Mouse (Mus musculus) cerebellum, adult 9-11 months (tissue): ENCODE measurements at regions not wholly inside any gene's neighbourhood (a gene's known extent, or its start where the extent isn't known, plus 50 kb on each side); places are given as distances from the start of the nearest gene placed in this dataset.

Source experiments
- DNase-seq: peaks from one replicate; pipeline ENCODE4 v3.0.0; 2022

DNA sequence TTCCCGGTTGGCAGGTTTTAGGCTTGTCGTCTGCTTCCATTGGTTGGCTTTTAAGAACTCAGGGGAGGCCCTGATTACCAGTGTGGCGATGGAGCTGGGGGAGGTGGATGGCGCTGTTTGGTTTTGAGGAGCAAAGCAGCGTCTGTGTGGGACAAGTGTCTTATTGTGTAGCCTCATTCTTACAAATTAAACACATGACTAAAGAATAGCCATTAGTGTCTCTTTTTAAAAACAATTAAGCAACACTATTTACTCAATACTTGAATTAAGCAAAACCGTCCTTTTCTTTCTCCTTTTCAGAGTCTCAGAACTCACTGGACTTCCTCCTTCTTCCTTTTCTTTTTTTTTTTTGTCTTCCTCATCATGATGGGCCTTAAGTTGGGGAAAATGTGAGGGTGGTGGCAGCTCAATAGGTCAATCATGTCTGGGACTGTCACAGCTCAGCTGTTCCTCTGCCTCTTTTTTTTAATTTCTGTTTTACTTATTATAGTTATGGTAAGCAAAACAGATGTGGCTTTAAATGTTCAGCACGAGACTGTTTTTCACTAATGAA lies 89.1 kb downstream of the Kcnrg start:
- DNase-seq = no peak

DNA sequence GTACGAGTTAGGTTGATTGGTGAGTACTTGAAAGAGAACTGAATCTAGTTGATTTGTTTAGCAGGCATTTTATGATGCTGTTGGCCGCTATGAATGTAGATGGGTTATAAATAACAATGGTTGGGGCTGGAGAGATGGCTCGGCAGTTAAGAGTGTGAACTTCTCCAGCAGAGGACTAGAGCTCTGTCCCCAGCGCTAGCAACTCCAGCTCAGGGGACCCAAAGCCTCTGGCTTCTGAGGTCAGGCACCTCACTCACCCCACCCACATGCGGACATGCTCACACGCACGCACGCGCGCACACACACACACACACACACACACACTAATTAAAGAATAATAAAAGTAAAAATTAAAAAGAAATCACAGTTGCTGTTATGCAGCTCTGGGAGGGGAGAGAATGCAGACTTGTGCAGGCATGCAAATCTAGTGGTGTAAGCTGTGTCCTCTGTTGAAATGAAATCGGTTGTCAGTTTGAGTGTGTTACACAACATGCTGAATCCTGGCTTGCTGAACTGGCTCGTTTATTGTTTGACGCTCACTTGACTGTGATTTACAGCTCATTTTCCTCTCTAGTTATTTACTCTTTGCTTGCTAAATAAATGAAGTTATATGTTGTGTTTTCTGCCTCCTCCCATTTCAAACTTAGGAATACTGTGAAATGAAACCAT lies 89.8 kb downstream of the Kcnrg start:
- DNase-seq = no peak

DNA sequence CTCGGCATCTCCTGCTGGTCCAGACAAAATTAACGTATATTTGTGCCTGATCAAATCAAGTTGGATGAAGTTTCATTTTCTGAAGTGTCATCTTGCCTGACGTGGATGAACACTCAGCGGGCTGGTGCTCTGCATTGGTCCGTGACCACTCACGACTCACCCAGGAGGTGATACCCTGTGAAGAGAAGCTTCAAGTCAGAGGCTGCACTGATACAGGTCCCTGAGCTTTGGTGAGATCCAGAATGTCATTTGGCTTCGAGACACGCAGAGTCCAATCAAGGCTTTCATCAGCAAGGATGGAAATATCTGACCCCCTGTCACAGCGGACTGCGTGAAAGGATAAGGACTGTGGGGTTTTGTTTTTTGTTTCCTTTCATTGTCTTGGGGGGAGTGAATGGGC lies 90.4 kb downstream of the Kcnrg start:
- DNase-seq = no peak

GRCm38 (mm10) chr14:61698358-61699055 lies 91.2 kb downstream of the Kcnrg start:
- DNase-seq = no peak

DNA sequence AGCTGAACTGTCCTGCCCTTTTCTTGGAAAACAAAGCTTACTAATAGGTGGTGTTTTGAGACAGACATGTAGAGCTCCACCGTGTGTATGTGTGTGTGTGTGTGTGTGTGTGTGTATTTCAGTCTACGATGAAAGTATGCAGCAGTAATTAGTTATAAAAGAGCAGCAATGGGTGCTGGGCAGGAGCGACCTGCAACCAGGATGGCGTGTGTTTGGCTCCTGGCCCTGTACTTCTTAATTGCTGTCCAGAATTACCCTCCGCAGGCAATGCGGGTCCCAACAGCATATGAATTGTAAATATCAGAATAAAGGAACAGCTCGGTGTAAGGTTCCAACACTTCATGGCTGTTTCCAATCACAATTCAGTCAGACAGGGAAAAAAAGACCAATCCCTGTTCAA lies 92.4 kb downstream of the Kcnrg start:
- no peak for DNase-seq

GRCm38 (mm10) chr14:61701131-61701530 lies 93.9 kb downstream of the Kcnrg start:
- no peak for DNase-seq

DNA sequence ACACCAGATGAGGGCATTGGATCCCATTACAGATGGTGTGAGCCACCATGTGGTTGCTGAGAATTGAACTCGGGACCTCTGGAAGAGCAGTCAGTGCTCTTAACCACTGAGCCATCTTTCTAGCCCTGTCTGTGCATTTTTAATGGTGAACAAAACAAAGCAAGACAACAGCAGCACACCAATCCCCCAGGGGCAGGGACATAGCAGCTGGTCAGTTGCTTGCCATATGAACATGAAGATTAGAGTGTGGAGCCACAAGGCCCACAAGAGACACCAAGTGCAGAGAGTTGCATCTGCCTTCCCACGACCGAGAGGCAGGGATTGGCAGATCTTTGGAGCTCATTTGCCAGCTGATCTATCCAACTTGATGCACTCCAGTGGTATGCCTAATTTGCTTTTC lies 96.7 kb downstream of the Kcnrg start:
- no peak for DNase-seq

DNA sequence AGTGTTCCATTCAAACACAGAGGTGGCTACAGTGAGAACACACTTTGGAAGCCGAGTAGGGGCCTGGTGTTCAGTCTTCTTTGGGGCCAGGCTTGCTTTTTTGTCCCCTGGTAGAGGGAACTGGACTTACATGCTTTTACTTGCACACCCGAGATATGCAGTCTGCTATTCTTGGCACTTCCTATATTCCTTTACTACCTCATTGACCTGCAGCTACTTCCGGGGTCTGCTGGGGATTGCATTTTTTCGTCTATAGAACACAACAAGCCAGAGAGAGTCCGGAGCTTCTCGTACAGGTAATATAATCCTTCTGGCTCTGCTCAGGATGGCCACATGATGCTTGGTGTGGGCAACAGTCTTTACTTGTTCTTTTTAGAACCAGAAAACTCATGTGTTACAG lies 99.7 kb downstream of the Kcnrg start:
- no peak for DNase-seq

- DNase-seq = no peak
These were observed 101.1 kb downstream of the Kcnrg start for GRCm38 (mm10) chr14:61708331-61708730.

- no peak for DNase-seq
These were observed 108.5 kb downstream of the Kcnrg start for GRCm38 (mm10) chr14:61715746-61716145.

- no peak for DNase-seq
These were observed 111.3 kb downstream of the Kcnrg start for GRCm38 (mm10) chr14:61718392-61719124.

GRCm38 (mm10) chr14:61721302-61721701 lies 114.0 kb downstream of the Kcnrg start:
- no peak for DNase-seq

DNA sequence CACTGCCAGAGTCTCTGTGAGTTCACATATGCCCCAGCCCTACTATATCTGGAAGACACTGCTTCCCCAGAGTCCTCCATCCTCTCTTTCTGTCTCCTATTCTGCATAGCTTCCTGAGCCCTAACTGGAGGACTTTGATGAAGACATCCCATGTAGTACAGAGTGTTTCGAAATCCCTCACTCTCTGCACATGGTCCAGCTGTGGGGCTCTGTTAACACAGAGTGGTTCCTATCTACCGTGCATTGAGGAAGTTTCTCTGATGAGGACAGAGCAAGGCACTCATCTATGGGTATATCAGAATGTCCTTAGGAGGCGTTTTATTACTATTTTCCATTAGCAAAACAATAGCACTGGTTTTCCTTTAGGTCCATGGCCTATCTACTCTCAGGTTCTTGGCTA lies 117.7 kb downstream of the Kcnrg start:
- DNase-seq = no peak

- DNase-seq = no peak
These were observed 121.3 kb downstream of the Kcnrg start for GRCm38 (mm10) chr14:61728562-61728961.

GRCm38 (mm10) chr14:61735541-61735940 lies 128.3 kb downstream of the Kcnrg start:
- DNase-seq = no peak

- no peak for DNase-seq
These were observed 129.4 kb downstream of the Kcnrg start for GRCm38 (mm10) chr14:61736384-61737322.

DNA sequence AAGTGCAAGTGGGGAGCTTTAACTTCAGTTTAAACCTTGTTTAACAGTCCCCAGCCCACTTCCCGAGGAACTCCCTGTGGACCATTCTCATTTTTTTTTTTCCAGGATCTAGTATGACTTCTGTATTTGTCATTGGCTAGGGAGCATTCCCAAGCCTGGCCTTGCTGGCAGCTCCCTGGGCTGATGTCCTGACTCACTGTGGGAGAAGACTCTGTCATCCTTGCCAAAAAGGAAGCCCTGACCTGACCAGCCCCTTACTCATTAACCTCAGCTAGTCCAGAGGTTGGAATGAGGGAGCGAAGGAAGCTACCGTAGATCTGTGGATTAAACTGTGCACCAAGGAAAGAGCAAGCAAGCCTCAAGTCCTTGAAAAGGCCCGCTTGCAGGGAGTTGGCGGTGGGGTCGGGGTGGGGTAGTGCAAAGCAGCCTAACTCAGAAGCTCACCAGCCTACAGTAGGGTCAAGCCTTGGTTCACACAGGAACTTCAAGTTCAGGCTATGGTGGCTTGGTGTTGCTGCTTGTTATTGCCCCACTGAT lies 130.3 kb downstream of the Kcnrg start:
- DNase-seq = no peak

DNA sequence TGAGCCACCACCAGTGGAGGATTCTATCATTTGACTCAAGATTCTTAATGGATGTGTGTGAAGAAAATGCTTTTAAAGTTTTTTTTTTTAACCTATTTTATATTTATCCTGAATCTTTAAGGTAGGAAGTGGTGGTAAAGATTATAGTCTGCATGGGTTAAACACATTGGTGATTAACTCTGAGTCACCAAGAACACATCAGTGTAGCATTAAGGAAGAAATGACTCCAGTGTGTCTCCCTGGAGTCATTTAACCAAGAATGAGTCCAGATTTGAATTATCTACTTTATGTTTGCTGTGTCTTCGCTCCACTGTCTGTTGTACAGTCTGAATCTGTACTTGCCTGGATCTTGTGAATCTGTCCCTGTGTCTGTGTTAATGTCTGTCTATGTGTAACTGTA lies 132.2 kb downstream of the Kcnrg start:
- DNase-seq = no peak

- no peak for DNase-seq
These were observed 136.7 kb downstream of the Kcnrg start for GRCm38 (mm10) chr14:61743855-61744408.

GRCm38 (mm10) chr14:61753421-61753820 lies 146.2 kb downstream of the Kcnrg start:
- no peak for DNase-seq

DNA sequence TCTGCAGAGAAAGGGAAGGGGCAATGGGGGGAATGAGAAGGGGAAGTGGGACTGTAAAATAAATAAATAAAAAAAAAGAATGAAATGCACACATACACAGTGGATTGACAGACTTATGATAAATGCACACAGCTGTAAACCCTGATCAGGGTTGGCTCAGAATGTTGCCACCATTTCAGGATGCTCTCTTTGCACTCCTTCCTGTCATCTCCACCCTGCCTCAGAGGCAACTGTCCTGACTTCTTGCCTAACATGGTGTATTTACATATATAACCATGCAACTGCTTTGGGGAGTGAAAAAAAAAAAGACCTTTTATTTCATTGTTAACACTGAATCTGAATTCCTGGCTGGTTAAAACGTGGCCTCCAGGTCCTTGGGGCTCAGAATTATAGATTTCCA lies 149.4 kb downstream of the Kcnrg start:
- no peak for DNase-seq
